Comparison of ENCODE assay signal across 22 mouse cellular contexts in the genomic region with DNA sequence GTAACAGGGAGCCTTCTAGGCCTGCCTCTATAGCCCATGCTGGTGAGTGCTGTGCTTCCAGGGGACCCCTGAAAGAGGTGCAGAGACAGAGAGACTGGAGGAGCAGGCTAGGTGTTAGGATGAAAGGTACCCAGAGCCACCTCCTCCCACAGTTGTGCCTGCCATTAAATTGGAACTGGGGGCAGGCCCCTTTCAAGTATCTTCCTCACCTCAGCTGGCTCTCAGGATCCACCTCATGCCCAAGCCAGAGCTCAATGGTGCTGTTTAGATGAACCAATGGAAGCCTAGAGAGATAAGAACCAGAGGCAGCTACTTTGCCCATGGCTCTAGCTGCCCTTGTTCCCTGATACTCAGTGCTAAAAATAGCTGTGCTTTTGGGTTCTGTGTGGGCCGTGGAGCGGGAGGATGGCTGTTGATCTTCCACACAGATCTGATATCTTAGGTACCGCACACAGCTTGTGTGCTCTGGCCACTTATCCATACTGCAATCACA.
A peak's percentile ranks its signal among the peaks of the same experiment; 100 is the strongest.
DNase-seq lines count a peak whose midpoint lies in the region; ATAC-seq and TF ChIP-seq lines count a peak whose summit lies in the region.
"Had no signal": no experiment of that assay in that cellular context is flagged by ENCODE, and none has a peak within 500 bp of the region (broad histone marks: within the 10 kb centered on the region; RNA-seq: fewer than 3 reads in every experiment).

No protein-coding gene starts in this region.

- H3K4me3 ChIP-seq in forebrain, embryonic 11.5 days (ENCODE audit: low read depth, low read length), result no peak overlapping the region
- H3K4me3 ChIP-seq in forebrain, postnatal 0 days (ENCODE audit: low read depth, low read length), result no peak overlapping the region
- no peak overlapping the region for H3K4me3 ChIP-seq in heart, embryonic 13.5 days
- no peak overlapping the region for H3K4me3 ChIP-seq in heart, postnatal 0 days (ENCODE audit: low read depth, low read length)
- H3K4me3 ChIP-seq in embryonic facial prominence, embryonic 10.5 days, result no peak overlapping the region
- H3K4me3 ChIP-seq: embryonic facial prominence, embryonic 15.5 days; erythroblast, embryonic 14.5 days; forebrain, embryonic 10.5 days; forebrain, embryonic 15.5 days; hindbrain, embryonic 10.5 days; intestine, embryonic 15.5 days had no signal

- H3K36me3 ChIP-seq in forebrain, embryonic 11.5 days (ENCODE audit: control insufficient read depth, insufficient read depth, low read length), result no peaks in the 10 kb centered on the region
- H3K36me3 ChIP-seq in forebrain, postnatal 0 days (ENCODE audit: insufficient read depth), result no peaks in the 10 kb centered on the region
- H3K36me3 ChIP-seq in heart, embryonic 13.5 days, result no peaks in the 10 kb centered on the region
- H3K36me3 ChIP-seq in heart, postnatal 0 days (replicated peaks; ENCODE audit: control insufficient read depth, insufficient read depth, low read length), result no peaks in the 10 kb centered on the region
- no peaks in the 10 kb centered on the region for H3K36me3 ChIP-seq in embryonic facial prominence, embryonic 10.5 days (replicated peaks)
- H3K36me3 ChIP-seq: embryonic facial prominence, embryonic 15.5 days; forebrain, embryonic 10.5 days; forebrain, embryonic 15.5 days; G1E; hindbrain, embryonic 10.5 days; intestine, embryonic 15.5 days had no signal

- TF ChIP-seq CTCF in forebrain, postnatal 0 days (IDR thresholded peaks at IDR 0.05; ENCODE audit: low read depth), result no peak
- no peak for TF ChIP-seq CTCF in heart, postnatal 0 days (IDR thresholded peaks at IDR 0.05; ENCODE audit: low read depth)

- no peaks in the 10 kb centered on the region for H3K4me1 ChIP-seq in forebrain, embryonic 11.5 days (replicated peaks; ENCODE audit: control insufficient read depth, insufficient read depth, low read length)
- H3K4me1 ChIP-seq in forebrain, postnatal 0 days (ENCODE audit: insufficient read depth), result no peaks in the 10 kb centered on the region
- peaks cover 16% of the 10 kb centered on the region for H3K4me1 ChIP-seq in heart, embryonic 13.5 days
- peaks cover 14% of the 10 kb centered on the region; the same call in 1 of the 2 replicates for H3K4me1 ChIP-seq in heart, postnatal 0 days (ENCODE audit: control insufficient read depth, insufficient read depth)
- H3K4me1 ChIP-seq in embryonic facial prominence, embryonic 10.5 days, result no peaks in the 10 kb centered on the region
- H3K4me1 ChIP-seq: embryonic facial prominence, embryonic 15.5 days; forebrain, embryonic 10.5 days; forebrain, embryonic 15.5 days; hindbrain, embryonic 10.5 days; intestine, embryonic 15.5 days had no signal

- no peak for TF ChIP-seq EP300 in heart, postnatal 0 days (IDR thresholded peaks at IDR 0.05; ENCODE audit: low read depth)

- H3K27me3 ChIP-seq in forebrain, embryonic 11.5 days (ENCODE audit: control insufficient read depth, insufficient read depth, low read length), result no peaks in the 10 kb centered on the region
- no peaks in the 10 kb centered on the region for H3K27me3 ChIP-seq in forebrain, postnatal 0 days (ENCODE audit: insufficient read depth, low read length)
- H3K27me3 ChIP-seq in heart, embryonic 13.5 days (replicated peaks), result no peaks in the 10 kb centered on the region
- no peaks in the 10 kb centered on the region for H3K27me3 ChIP-seq in heart, postnatal 0 days (ENCODE audit: control insufficient read depth, insufficient read depth, low read length)
- H3K27me3 ChIP-seq in embryonic facial prominence, embryonic 10.5 days (replicated peaks; ENCODE audit: low read depth, poor library complexity, severe bottlenecking), result no peaks in the 10 kb centered on the region
- H3K27me3 ChIP-seq: embryonic facial prominence, embryonic 15.5 days; forebrain, embryonic 15.5 days; intestine, embryonic 15.5 days had no signal

- peak; percentile 23 for DNase-seq in forebrain, embryonic 11.5 days (ENCODE audit: low spot score)
- no peak for DNase-seq in forebrain, postnatal 0 days
- peak; percentile 22 to 27 for DNase-seq in heart, adult 9 months (ENCODE audit: low spot score in 2 of 2)
- DNase-seq in heart, postnatal 10 days, result no peak
- DNase-seq in heart, postnatal 0 days (ENCODE audit: low spot score), result peak; percentile 28
- DNase-seq in embryonic facial prominence, embryonic 10.5 days (ENCODE audit: low spot score), result no peak
- DNase-seq: adrenal gland, postnatal 25 days; B cell, adult 2 months; cerebellum, adult 2 months; cerebellum, postnatal 10 days; gastrocnemius, postnatal 10 days; kidney, adult 18-20 months had no signal

- no peak overlapping the region for H3K9ac ChIP-seq in forebrain, embryonic 11.5 days (ENCODE audit: low read length)
- H3K9ac ChIP-seq in forebrain, postnatal 0 days, result no peak overlapping the region
- no peak overlapping the region for H3K9ac ChIP-seq in heart, embryonic 13.5 days
- H3K9ac ChIP-seq in heart, postnatal 0 days (replicated peaks; ENCODE audit: low read depth, low read length), result no peak overlapping the region
- H3K9ac ChIP-seq: embryonic facial prominence, embryonic 15.5 days; forebrain, embryonic 15.5 days; hindbrain, embryonic 14.5 days; intestine, embryonic 15.5 days had no signal

- intact Hi-C loops in heart, postnatal 10 days (cut with DNase I), result no loop called here

- WGBS in forebrain, embryonic 11.5 days, result 87% methylated on average over 3 of the region's 3 CpGs
- 88% methylated on average over 3 of the region's 3 CpGs for WGBS in forebrain, postnatal 0 days
- 38% methylated on average over 3 of the region's 3 CpGs for WGBS in heart, embryonic 13.5 days
- 25% methylated on average over 3 of the region's 3 CpGs for WGBS in heart, postnatal 0 days
- WGBS in embryonic facial prominence, embryonic 10.5 days, result 85% methylated on average over 3 of the region's 3 CpGs

- H3K9me3 ChIP-seq in forebrain, embryonic 11.5 days (ENCODE audit: control insufficient read depth, low read length), result no peaks in the 10 kb centered on the region
- no peaks in the 10 kb centered on the region for H3K9me3 ChIP-seq in forebrain, postnatal 0 days (ENCODE audit: low read length)
- no peaks in the 10 kb centered on the region for H3K9me3 ChIP-seq in heart, embryonic 13.5 days
- no peaks in the 10 kb centered on the region for H3K9me3 ChIP-seq in heart, postnatal 0 days (replicated peaks; ENCODE audit: control insufficient read depth, low read length)
- H3K9me3 ChIP-seq in embryonic facial prominence, embryonic 10.5 days, result no peaks in the 10 kb centered on the region
- H3K9me3 ChIP-seq: embryonic facial prominence, embryonic 15.5 days; forebrain, embryonic 10.5 days; forebrain, embryonic 15.5 days; hindbrain, embryonic 10.5 days; intestine, embryonic 15.5 days had no signal

- H3K27ac ChIP-seq in forebrain, embryonic 11.5 days (ENCODE audit: low read depth, low read length), result no peak overlapping the region
- no peak overlapping the region for H3K27ac ChIP-seq in forebrain, postnatal 0 days (ENCODE audit: low read depth, low read length)
- H3K27ac ChIP-seq in heart, embryonic 13.5 days (replicated peaks), result peak overlapping the region; percentile 70
- peak overlapping the region; percentile 3; the same call in 1 of the 2 replicates for H3K27ac ChIP-seq in heart, postnatal 0 days (ENCODE audit: low read depth)
- no peak overlapping the region for H3K27ac ChIP-seq in embryonic facial prominence, embryonic 10.5 days (replicated peaks)
- H3K27ac ChIP-seq: embryonic facial prominence, embryonic 15.5 days; forebrain, embryonic 10.5 days; forebrain, embryonic 15.5 days; hindbrain, embryonic 10.5 days; hindbrain, embryonic 14.5 days; intestine, embryonic 15.5 days had no signal

- no peak for ATAC-seq in forebrain, embryonic 11.5 days (replicated peaks; ENCODE audit: low FRiP score)
- ATAC-seq in forebrain, postnatal 0 days, result no peak
- ATAC-seq in heart, embryonic 13.5 days (ENCODE audit: extremely low read depth, insufficient number of reproducible peaks, low FRiP score, low TSS enrichment), result peak; percentile 42; the same call in 1 of the 2 replicates
- peak; percentile 74 for ATAC-seq in heart, postnatal 0 days (ENCODE audit: insufficient read depth, low read depth)
- ATAC-seq: CD4-positive, CD25-positive, alpha-beta regulatory T cell, adult 4 months; forebrain, embryonic 15.5 days; intestine, embryonic 15.5 days had no signal

- H3K4me2 ChIP-seq in forebrain, embryonic 11.5 days (ENCODE audit: low read depth, low read length, severe bottlenecking), result no peak overlapping the region
- H3K4me2 ChIP-seq in forebrain, postnatal 0 days (ENCODE audit: low read depth), result no peak overlapping the region
- no peak overlapping the region; the same call in 1 of the 2 replicates for H3K4me2 ChIP-seq in heart, embryonic 13.5 days
- no peak overlapping the region for H3K4me2 ChIP-seq in heart, postnatal 0 days (ENCODE audit: low read depth, low read length)
- H3K4me2 ChIP-seq: embryonic facial prominence, embryonic 15.5 days; forebrain, embryonic 15.5 days; hindbrain, embryonic 14.5 days; intestine, embryonic 15.5 days had no signal

Comparison
In these comparisons a context has a peak if more than half of its experiments do, and no peak if none do; other contexts are left out.
1. DNase-seq: peak in forebrain, embryonic 11.5 days (single experiment), heart, adult 9 months (2 of 2) and heart, postnatal 0 days (single experiment); none in forebrain, postnatal 0 days (single experiment), heart, postnatal 10 days (0 of 2) and embryonic facial prominence, embryonic 10.5 days (single experiment).
2. ATAC-seq: peak in heart, embryonic 13.5 days (single experiment) and heart, postnatal 0 days (single experiment); none in forebrain, embryonic 11.5 days (single experiment) and forebrain, postnatal 0 days (single experiment).
3. H3K27ac ChIP-seq: peak in heart, embryonic 13.5 days (single experiment) and heart, postnatal 0 days (single experiment); none in forebrain, embryonic 11.5 days (single experiment), forebrain, postnatal 0 days (single experiment) and embryonic facial prominence, embryonic 10.5 days (single experiment).